Mouse (Mus musculus) embryo, embryonic 10.5 days (tissue): ENCODE results near the gene Fam174b.

Source experiments
- DNase-seq: peaks from one replicate; pipeline ENCODE4 v3.0.0-alpha.2; 2015; ENCODE audit warnings: low spot score

Gene Fam174b

GRCm38 (mm10) chr7:73740111-73741035, at the start of gene Fam174b:
Gene Fam174b (plus strand): TSS chr7:73740302.
- peak; percentile 82 for DNase-seq

GRCm38 (mm10) chr7:73697092-73697491, 43.0 kb upstream of the Fam174b start:
- no peak for DNase-seq

GRCm38 (mm10) chr7:73704305-73704704, 35.8 kb upstream of the Fam174b start:
- DNase-seq, result no peak

- no peak for DNase-seq
Observed at GRCm38 (mm10) chr7:73713506-73713905, 26.6 kb upstream of the Fam174b start.

- peak; percentile 70 for DNase-seq
Observed at GRCm38 (mm10) chr7:73715928-73716749, 24.0 kb upstream of the Fam174b start.

- DNase-seq, result no peak
Observed at GRCm38 (mm10) chr7:73716841-73717240, 23.3 kb upstream of the Fam174b start.

GRCm38 (mm10) chr7:73718031-73718430, 22.1 kb upstream of the Fam174b start:
- no peak for DNase-seq

GRCm38 (mm10) chr7:73718497-73719007, 21.6 kb upstream of the Fam174b start:
- DNase-seq, result no peak

GRCm38 (mm10) chr7:73721046-73721445, 19.1 kb upstream of the Fam174b start:
- DNase-seq, result no peak

GRCm38 (mm10) chr7:73721764-73722163, 18.3 kb upstream of the Fam174b start:
- no peak for DNase-seq

- DNase-seq, result peak; percentile 16
Observed at GRCm38 (mm10) chr7:73729913-73730312, 10.2 kb upstream of the Fam174b start.

GRCm38 (mm10) chr7:73730430-73731022, 9.6 kb upstream of the Fam174b start:
- DNase-seq, result peak; percentile 34

GRCm38 (mm10) chr7:73736046-73736445, 4.1 kb upstream of the Fam174b start:
- no peak for DNase-seq

GRCm38 (mm10) chr7:73741392-73741791, 1.3 kb downstream of the Fam174b start:
- DNase-seq, result peak; percentile 17

GRCm38 (mm10) chr7:73741841-73742240, 1.7 kb downstream of the Fam174b start:
- no peak for DNase-seq

- DNase-seq, result no peak
Observed at GRCm38 (mm10) chr7:73743144-73743543, 3.0 kb downstream of the Fam174b start.

GRCm38 (mm10) chr7:73743831-73744370, 3.8 kb downstream of the Fam174b start:
- DNase-seq, result no peak

- no peak for DNase-seq
Observed at GRCm38 (mm10) chr7:73745903-73746302, 5.8 kb downstream of the Fam174b start.

GRCm38 (mm10) chr7:73746836-73747235, 6.7 kb downstream of the Fam174b start:
- DNase-seq, result no peak

GRCm38 (mm10) chr7:73747531-73747930, 7.4 kb downstream of the Fam174b start:
- no peak for DNase-seq

- DNase-seq, result no peak
Observed at GRCm38 (mm10) chr7:73748437-73749108, 8.5 kb downstream of the Fam174b start.
